Mouse (Mus musculus) small intestine, adult 2 months (tissue): Measurements from ENCODE around the gene Lmo3.

Experiments
- CTCF ChIP-seq: fragments of 200-500 bp; IDR thresholded peaks from 2 replicates; pipeline ENCODE4 v1.5.1; 2012; ENCODE audit warnings: low read depth, mild to moderate bottlenecking, control low read depth, inconsistent platforms, low read length, moderate library complexity, mixed read lengths; ENCODE audit not compliant: insufficient replicate concordance, insufficient read length; ENCODE audit errors: extremely low read depth
- POLR2A ChIP-seq: fragments of 200-500 bp; IDR thresholded peaks from 2 replicates; pipeline ENCODE4 v1.6.1; 2012; ENCODE audit warnings: low read depth, mild to moderate bottlenecking, control low read depth, inconsistent platforms, low read length, moderate library complexity

DNA sequence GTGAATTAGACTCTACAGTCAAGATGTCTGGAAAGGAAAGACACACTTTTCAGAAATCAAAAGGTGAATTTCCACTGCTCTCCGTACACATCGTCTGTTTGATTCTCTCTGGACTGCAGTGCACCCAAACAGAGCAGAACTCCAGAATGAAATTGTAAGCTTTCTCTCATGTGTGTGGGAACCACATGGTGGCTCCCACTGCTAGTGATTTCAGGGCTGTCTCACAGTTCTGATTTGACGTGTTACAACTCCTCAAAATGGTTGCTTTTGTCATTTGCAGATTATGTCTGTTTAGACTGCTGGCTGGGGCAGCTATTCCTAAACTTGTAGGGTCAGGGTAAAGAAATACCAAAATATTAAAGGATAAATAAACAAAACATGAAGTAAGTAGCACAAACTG lies 145.0 kb downstream of the Lmo3 start:
- TF ChIP-seq POLR2A (no peak), CTCF (no peak)
